ENCODE assay signal across 13 mouse cellular contexts in the genomic region with DNA sequence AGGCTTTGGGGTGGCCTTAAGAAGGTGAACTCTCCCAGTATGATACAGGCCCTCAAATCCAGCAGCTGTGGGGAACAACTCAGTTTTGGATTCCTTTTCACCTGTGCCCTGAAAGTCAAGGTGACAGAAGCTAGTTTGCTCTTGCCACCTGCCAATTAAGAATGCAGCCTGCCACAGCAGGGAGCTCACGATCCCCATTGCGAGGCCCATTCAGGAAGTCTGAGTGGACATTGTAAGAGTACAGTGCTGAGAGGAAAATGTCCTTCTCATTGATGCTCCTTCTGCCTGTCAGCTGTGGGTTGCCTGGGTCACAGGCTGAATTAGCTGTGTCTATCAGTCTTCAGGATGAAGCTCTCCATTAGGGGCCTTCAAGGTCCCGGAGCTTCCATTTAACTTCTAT.
"Had no signal": no experiment of that assay in that cellular context is flagged by ENCODE, and none has a peak within 500 bp of the region (broad histone marks: within the 10 kb centered on the region; RNA-seq: fewer than 3 reads in every experiment).

No protein-coding gene starts in this region.

- H3K9me3 ChIP-seq: limb, embryonic 12.5 days; midbrain, embryonic 15.5 days; neural tube, embryonic 13.5 days had no signal

- H3K27me3 ChIP-seq: limb, embryonic 12.5 days; midbrain, embryonic 15.5 days; neural tube, embryonic 13.5 days had no signal

- H3K36me3 ChIP-seq: limb, embryonic 12.5 days; midbrain, embryonic 15.5 days; neural tube, embryonic 13.5 days had no signal

- ATAC-seq: midbrain, embryonic 15.5 days had no signal

- H3K4me2 ChIP-seq: limb, embryonic 12.5 days; midbrain, embryonic 15.5 days; neural tube, embryonic 13.5 days had no signal

- DNase-seq: layer of hippocampus, adult 9-11 months; layer of hippocampus, postnatal 36 days; lung, adult 18-20 months; retina, postnatal 1 day; right cerebral cortex, postnatal 4 days; spleen, adult 18-20 months; thymus, adult 18-20 months; thymus, postnatal 14 days had no signal

- H3K27ac ChIP-seq: kidney, postnatal 0 days; limb, embryonic 12.5 days; liver, embryonic 14.5 days; midbrain, embryonic 15.5 days; neural tube, embryonic 13.5 days had no signal

- H3K9ac ChIP-seq: limb, embryonic 12.5 days; liver, embryonic 14.5 days; midbrain, embryonic 15.5 days; neural tube, embryonic 13.5 days had no signal

- H3K4me1 ChIP-seq: neural tube, embryonic 13.5 days had no signal

- H3K4me3 ChIP-seq: limb, embryonic 12.5 days; midbrain, embryonic 15.5 days; neural tube, embryonic 13.5 days had no signal
